Mouse (Mus musculus) liver, postnatal 0 days (tissue): ENCODE data around the gene St6gal1.

Experiments
- CTCF ChIP-seq: sonication (generic); IDR thresholded peaks from 2 replicates; pipeline ENCODE4 v1.5.1; 2016; ENCODE audit warnings: antibody characterized with exemption, low read depth
- EP300 ChIP-seq: IDR thresholded peaks from 2 replicates; pipeline ENCODE4 v1.6.1; 2016; ENCODE audit warnings: antibody characterized with exemption, low read depth, mild to moderate bottlenecking

DNA sequence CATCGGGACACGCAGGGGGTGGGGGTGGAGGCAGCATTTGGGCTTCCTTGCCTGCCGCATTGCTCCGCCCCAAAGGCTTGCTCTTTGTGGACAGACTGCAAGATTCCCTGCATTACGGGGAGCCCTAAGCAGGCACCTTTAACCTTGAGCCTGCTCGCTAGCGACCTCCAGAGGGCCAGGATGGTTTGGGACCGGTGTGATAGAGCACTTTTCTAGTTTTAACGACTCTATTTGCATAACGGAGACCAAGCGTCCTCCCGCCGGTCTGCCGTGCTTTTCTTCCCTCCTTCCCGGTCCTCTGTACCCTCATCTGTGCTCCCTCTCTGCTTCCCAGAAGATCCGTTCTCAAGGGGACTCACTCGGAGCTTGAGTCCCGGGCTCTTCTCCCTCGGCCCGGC lies at the start of gene St6gal1:
- TF ChIP-seq CTCF (peak; percentile 81), EP300 (no peak)
